Mouse (Mus musculus) right cerebral cortex, postnatal 4 days (tissue): ENCODE data around the gene Dph7.
"Not testable (repeated sequence)": the region's sequence is repeated elsewhere in the genome, so short reads cannot be mapped to it uniquely, and the experiment has no call there.

Experiments used
- DNase-seq: peaks from one replicate; pipeline ENCODE4 v3.0.0-alpha.2; 2022

Gene Dph7

GRCm38 (mm10) chr2:24974452-24974851, 12.3 kb downstream of the Dph7 start:
- not testable (repeated sequence) for DNase-seq

DNA sequence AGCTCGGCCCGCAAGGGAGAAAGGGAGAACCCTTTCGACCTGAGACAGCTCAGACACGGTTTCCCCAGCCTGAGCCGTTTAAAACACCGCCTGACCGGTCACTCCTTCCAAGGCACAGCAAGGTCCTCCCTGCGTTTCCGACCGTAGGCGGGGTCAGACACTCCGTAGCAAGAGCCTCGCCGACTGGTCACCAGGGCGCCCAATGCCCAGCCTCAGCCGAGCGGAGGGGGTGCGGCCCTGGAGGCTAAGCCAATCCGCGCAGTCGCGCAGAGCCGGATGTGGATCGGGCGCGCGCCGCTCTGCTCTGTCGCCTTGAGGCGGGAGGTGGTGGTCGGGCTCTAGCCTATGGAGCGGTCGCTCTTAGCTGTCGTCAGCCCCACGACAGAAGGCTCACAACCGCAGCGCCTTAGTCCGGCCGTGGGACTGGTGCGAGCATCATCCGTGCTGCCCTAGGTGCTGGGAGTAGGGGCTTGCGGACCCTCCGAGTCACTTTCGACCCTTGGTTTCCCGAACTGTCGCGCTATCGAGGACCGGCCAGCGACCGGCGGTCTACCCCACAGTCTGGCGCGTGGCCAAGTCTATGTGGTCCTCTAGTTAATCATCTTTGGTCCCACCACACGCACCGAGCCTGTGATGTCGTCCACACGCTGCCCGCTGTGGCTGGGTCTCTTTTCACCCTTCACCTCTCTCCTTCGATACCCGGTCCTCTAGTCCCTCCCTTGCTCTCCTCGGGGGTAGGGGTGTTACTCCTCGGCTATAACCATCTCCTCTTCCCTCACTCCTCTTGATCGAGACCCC, 12.9 kb downstream of the Dph7 start, which contains the start of gene Mrpl41:
Mrpl41 (minus strand) TSS at position 193 of the 798 bp plus-strand sequence.
- DNase-seq = peak; percentile 95

DNA sequence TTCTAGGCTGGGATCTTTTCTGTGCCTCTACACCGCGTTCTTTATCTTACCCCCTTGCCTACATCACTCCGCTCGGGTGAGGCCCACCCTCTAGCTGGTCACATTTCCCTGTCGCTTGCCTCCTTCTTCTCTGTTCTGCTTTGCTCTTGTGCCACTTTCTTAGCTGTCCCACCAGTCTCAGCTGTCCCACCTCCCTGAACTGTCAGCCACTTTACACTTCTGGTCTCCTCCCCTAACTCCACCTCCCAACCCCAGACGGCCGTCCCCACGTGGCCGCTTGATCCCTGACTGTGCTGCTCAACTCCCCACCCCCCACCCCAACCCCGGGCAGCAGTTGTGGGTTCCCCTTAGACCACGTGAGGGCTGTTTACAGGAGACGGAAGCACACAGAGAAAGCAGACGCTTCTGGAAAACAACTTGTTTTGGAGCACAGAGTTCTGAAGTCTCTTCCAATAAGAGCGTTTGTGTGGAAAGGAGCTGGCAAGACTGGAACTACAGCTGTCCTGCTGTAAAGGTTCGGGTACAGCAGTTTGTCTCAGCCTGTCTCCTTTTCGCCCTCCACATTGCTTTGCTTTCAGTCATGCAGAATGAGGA, 13.6 kb downstream of the Dph7 start, which contains the start of gene Pnpla7:
Pnpla7 (plus strand) TSS at position 330 of the 594 bp plus-strand sequence.
- peak; percentile 59 for DNase-seq

DNA sequence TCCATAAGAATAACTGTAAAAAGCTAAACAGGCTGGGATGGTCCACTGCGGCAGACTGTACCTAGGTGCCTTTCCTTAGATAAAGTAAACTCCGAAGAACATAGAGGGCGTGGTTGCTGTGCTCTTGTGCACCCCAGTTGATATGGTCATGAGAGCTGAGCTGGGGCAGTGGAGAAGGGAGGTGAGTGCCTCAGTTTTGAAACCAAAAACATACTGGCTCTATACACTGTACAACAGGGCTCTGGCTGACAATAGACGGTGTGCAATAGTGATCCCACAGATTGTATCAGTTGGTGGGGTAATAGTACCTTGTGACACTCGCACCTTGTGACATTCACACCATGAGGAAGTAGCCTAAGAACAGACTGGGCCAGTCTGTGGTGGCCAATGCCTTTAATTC, 14.8 kb downstream of the Dph7 start:
- no peak for DNase-seq

GRCm38 (mm10) chr2:24987762-24988161, 25.6 kb downstream of the Dph7 start:
- no peak for DNase-seq

- DNase-seq = no peak
These were observed 33.1 kb downstream of the Dph7 start for GRCm38 (mm10) chr2:24995332-24995731.

GRCm38 (mm10) chr2:24996471-24996870, 34.3 kb downstream of the Dph7 start:
- DNase-seq = no peak

- peak; percentile 33 for DNase-seq
These were observed 38.5 kb downstream of the Dph7 start for GRCm38 (mm10) chr2:25000544-25001235.

GRCm38 (mm10) chr2:25003946-25004786, 42.0 kb downstream of the Dph7 start:
- no peak for DNase-seq

- no peak for DNase-seq
These were observed 44.6 kb downstream of the Dph7 start for GRCm38 (mm10) chr2:25006767-25007166.

GRCm38 (mm10) chr2:25008250-25008649, 46.0 kb downstream of the Dph7 start:
- DNase-seq = no peak
